Mouse (Mus musculus): Measurements from ENCODE around the gene Mgll. TPM values are rescaled to one million over a fixed set of nuclear protein-coding genes. Genes with fewer than 3 reads are reported as not detected.
A peak's percentile ranks its signal among the peaks of the same experiment; 100 is the strongest.

Mgll gene
- polyA plus RNA-seq, 1 experiment from 2014 or later, result 29.9 TPM

- Histone ChIP-seq H3K4me3 (ENCODE audit: low read length) (no peak overlapping the region), H3K4me2 (replicated peaks; ENCODE audit: low read depth, low read length) (no peak overlapping the region), H3K4me1 (ENCODE audit: control insufficient read depth, insufficient read depth, low read length) (no peaks in the 10 kb centered on the region), H3K9me3 (ENCODE audit: control insufficient read depth, low read length) (no peaks in the 10 kb centered on the region), H3K36me3 (ENCODE audit: control insufficient read depth, insufficient read depth, low read length) (no peaks in the 10 kb centered on the region), H3K27ac (ENCODE audit: low read depth, low read length) (no peak overlapping the region), H3K9ac (ENCODE audit: low read depth, low read length) (no peak overlapping the region), H3K27me3 (ENCODE audit: control insufficient read depth, insufficient read depth, low read length) (no peaks in the 10 kb centered on the region)
- no peak for ATAC-seq (ENCODE audit: low FRiP score, low TSS enrichment)
- 53% methylated on average over 3 of the region's 3 CpGs for WGBS
Observed at GRCm38 (mm10) chr6:88690211-88690610, 34.0 kb upstream of the Mgll start.

DNA sequence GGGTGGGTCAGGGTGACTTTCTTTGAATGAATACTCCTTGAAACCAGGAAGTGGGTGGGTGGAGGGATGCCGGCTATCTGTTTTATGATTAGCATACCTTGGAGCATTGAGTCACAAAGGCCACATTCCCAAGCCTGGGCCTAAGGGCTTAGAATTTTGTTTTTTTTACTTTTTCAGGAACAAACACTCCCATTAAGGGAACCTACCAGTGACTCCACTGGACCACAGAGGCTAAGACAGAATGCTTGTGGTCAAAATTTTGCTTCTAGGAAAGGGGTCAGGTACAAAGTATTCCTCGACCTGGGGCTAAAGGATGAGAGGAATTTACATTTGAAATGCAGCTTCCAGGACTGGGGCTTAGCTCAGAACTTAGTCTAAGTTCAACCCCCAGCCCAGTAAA, 32.9 kb upstream of the Mgll start:
- no peak overlapping the region for H3K4me2 ChIP-seq (replicated peaks; ENCODE audit: low read depth, low read length)
- 86% methylated on average over 2 of the region's 2 CpGs for WGBS
- no peaks in the 10 kb centered on the region for H3K27me3 ChIP-seq (ENCODE audit: control insufficient read depth, insufficient read depth, low read length)
- H3K9ac ChIP-seq (ENCODE audit: low read depth, low read length), result no peak overlapping the region
- H3K4me1 ChIP-seq (ENCODE audit: control insufficient read depth, insufficient read depth, low read length), result no peaks in the 10 kb centered on the region
- H3K4me3 ChIP-seq (ENCODE audit: low read length), result no peak overlapping the region
- H3K36me3 ChIP-seq (ENCODE audit: control insufficient read depth, insufficient read depth, low read length), result no peaks in the 10 kb centered on the region
- H3K9me3 ChIP-seq (ENCODE audit: control insufficient read depth, low read length), result no peaks in the 10 kb centered on the region
- no peak overlapping the region for H3K27ac ChIP-seq (ENCODE audit: low read depth, low read length)
- ATAC-seq (ENCODE audit: low FRiP score, low TSS enrichment), result no peak

GRCm38 (mm10) chr6:88702887-88703286, 21.3 kb upstream of the Mgll start:
- H3K27ac ChIP-seq (ENCODE audit: low read depth, low read length), result no peak overlapping the region
- no peaks in the 10 kb centered on the region for H3K36me3 ChIP-seq (ENCODE audit: control insufficient read depth, insufficient read depth, low read length)
- no peaks in the 10 kb centered on the region for H3K4me1 ChIP-seq (ENCODE audit: control insufficient read depth, insufficient read depth, low read length)
- H3K4me2 ChIP-seq (replicated peaks; ENCODE audit: low read depth, low read length), result no peak overlapping the region
- no peaks in the 10 kb centered on the region for H3K27me3 ChIP-seq (ENCODE audit: control insufficient read depth, insufficient read depth, low read length)
- no peak overlapping the region for H3K4me3 ChIP-seq (ENCODE audit: low read length)
- peak; percentile 39; the same call in 1 of the 2 replicates for ATAC-seq (ENCODE audit: low FRiP score, low TSS enrichment)
- WGBS, result 87% methylated on average over 1 of the region's 1 CpGs
- H3K9ac ChIP-seq (ENCODE audit: low read depth, low read length), result no peak overlapping the region
- no peaks in the 10 kb centered on the region for H3K9me3 ChIP-seq (ENCODE audit: control insufficient read depth, low read length)

DNA sequence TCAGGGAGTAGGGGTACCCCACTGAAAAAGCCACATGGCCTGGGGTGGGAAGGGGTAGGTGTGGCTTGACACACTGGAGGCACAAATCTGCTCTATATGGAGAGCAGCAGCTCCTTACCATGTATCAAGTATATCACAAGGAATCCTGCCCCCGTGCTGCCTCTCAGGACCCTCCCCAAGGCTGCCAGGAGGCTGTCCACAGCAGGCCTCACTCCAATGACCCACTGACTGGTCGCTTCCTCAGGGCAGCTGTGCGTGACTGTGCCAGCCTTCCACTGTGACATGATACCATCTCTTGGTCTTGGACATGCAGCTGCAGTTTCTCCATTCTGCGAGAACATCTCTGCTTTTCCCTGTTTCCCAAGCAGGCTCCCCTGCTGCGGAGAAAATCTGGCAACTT, 20.5 kb upstream of the Mgll start:
- Histone ChIP-seq H3K4me2 (replicated peaks; ENCODE audit: low read depth, low read length) (no peak overlapping the region), H3K4me1 (ENCODE audit: control insufficient read depth, insufficient read depth, low read length) (no peaks in the 10 kb centered on the region), H3K27ac (ENCODE audit: low read depth, low read length) (no peak overlapping the region), H3K4me3 (ENCODE audit: low read length) (no peak overlapping the region), H3K9me3 (ENCODE audit: control insufficient read depth, low read length) (no peaks in the 10 kb centered on the region), H3K36me3 (ENCODE audit: control insufficient read depth, insufficient read depth, low read length) (no peaks in the 10 kb centered on the region), H3K9ac (ENCODE audit: low read depth, low read length) (no peak overlapping the region), H3K27me3 (ENCODE audit: control insufficient read depth, insufficient read depth, low read length) (no peaks in the 10 kb centered on the region)
- ATAC-seq (ENCODE audit: low FRiP score, low TSS enrichment), result peak; percentile 73
- WGBS, result 56% methylated on average over 5 of the region's 5 CpGs

DNA sequence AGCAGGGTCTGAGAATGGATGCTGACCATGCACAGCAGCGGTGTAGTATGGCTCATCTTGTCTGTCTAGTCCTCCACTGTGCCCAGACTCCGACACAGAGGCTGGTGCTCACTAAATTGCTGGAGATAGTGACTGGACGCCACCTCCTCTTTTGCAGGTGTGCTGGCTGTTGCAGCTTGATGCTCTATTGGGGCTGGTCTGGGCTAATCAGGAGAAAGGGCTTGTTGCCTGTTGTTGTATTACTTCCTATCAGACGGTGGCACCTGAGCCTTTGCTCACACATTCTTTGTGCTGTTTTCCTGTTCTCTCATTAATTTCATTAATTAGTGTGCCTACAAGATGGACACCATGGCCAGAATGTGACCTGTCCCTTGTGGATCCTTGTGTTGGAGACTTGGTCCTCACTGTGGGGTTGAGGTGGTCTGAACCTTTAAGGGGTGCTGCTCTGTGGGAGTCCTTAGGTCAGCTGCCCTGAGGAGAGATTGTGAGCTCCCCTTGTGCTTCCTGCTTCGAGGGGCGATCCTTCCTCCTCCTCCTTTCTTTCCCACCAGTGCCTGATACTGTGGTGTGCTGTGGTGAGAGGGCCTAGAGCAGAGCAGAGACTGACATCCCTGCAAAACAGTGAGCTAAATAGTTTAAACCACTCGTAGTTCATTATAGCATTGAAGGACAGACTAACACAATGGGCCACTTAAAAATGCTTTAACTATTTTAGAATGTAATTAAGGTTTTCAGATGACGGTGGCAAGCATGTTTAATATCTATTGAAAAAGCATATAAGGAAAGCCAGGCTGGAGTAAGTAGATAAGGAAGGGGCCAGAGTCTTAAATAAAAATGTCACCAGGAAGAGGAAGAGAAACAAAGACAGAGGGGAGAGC, 15.6 kb upstream of the Mgll start:
- no peak overlapping the region for H3K4me3 ChIP-seq (ENCODE audit: low read length)
- no peaks in the 10 kb centered on the region for H3K36me3 ChIP-seq (ENCODE audit: control insufficient read depth, insufficient read depth, low read length)
- H3K27ac ChIP-seq (ENCODE audit: low read depth, low read length), result no peak overlapping the region
- 67% methylated on average over 8 of the region's 8 CpGs for WGBS
- no peaks in the 10 kb centered on the region for H3K27me3 ChIP-seq (ENCODE audit: control insufficient read depth, insufficient read depth, low read length)
- ATAC-seq (ENCODE audit: low FRiP score, low TSS enrichment), result no peak
- no peak overlapping the region for H3K4me2 ChIP-seq (replicated peaks; ENCODE audit: low read depth, low read length)
- no peaks in the 10 kb centered on the region for H3K9me3 ChIP-seq (ENCODE audit: control insufficient read depth, low read length)
- no peaks in the 10 kb centered on the region for H3K4me1 ChIP-seq (ENCODE audit: control insufficient read depth, insufficient read depth, low read length)
- H3K9ac ChIP-seq (ENCODE audit: low read depth, low read length), result no peak overlapping the region

DNA sequence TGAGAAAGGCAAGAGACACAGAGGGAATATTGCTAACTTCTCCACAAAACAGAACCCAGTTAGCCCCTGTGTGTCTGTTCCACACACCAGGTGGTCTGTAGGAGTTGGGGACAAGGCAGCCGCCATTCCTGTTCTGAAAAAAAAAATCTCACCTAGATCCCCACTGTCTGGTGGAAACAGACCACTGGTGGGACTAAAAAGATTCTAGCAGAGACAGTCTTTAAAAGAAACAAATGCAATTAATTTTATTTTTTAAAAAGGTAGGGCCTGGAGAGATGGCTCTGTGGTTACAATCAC, 15.0 kb upstream of the Mgll start:
- ATAC-seq (ENCODE audit: low FRiP score, low TSS enrichment), result no peak

DNA sequence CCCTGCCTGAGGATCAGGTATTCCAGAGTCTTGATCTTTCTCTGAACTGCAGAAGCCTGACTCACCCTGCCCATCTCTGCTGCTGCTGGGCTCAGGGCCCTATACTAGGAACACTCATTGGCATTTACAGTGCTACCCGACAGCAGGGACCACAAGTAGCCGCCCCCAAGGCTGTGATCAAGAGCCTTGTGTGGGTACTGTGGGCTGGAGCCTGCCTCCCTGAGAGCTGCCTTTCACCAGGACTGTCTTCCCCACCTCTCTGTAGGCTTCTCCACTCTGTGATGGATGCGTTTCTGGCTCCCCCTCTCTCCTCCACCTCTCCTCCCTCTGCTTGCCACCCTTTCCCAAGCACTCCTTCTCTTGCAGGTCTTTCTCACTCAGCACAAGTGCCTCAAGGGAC, 12.9 kb upstream of the Mgll start:
- Histone ChIP-seq H3K4me3 (ENCODE audit: low read length) (no peak overlapping the region), H3K27me3 (ENCODE audit: control insufficient read depth, insufficient read depth, low read length) (no peaks in the 10 kb centered on the region), H3K4me1 (ENCODE audit: control insufficient read depth, insufficient read depth, low read length) (no peaks in the 10 kb centered on the region), H3K9me3 (ENCODE audit: control insufficient read depth, low read length) (no peaks in the 10 kb centered on the region), H3K9ac (ENCODE audit: low read depth, low read length) (no peak overlapping the region), H3K27ac (ENCODE audit: low read depth, low read length) (no peak overlapping the region), H3K4me2 (replicated peaks; ENCODE audit: low read depth, low read length) (no peak overlapping the region), H3K36me3 (ENCODE audit: control insufficient read depth, insufficient read depth, low read length) (no peaks in the 10 kb centered on the region)
- WGBS, result 65% methylated on average over 3 of the region's 3 CpGs
- no peak for ATAC-seq (ENCODE audit: low FRiP score, low TSS enrichment)

More for the DNA sequence above, 15.0 kb upstream of the Mgll start:
- no peak overlapping the region for H3K4me2 ChIP-seq (replicated peaks; ENCODE audit: low read depth, low read length)
- no peaks in the 10 kb centered on the region for H3K4me1 ChIP-seq (ENCODE audit: control insufficient read depth, insufficient read depth, low read length)
- H3K27me3 ChIP-seq (ENCODE audit: control insufficient read depth, insufficient read depth, low read length), result no peaks in the 10 kb centered on the region
- no peaks in the 10 kb centered on the region for H3K9me3 ChIP-seq (ENCODE audit: control insufficient read depth, low read length)
- no peak overlapping the region for H3K9ac ChIP-seq (ENCODE audit: low read depth, low read length)
- no peaks in the 10 kb centered on the region for H3K36me3 ChIP-seq (ENCODE audit: control insufficient read depth, insufficient read depth, low read length)
- H3K27ac ChIP-seq (ENCODE audit: low read depth, low read length), result no peak overlapping the region
- H3K4me3 ChIP-seq (ENCODE audit: low read length), result no peak overlapping the region
- 79% methylated on average over 1 of the region's 1 CpGs for WGBS

DNA sequence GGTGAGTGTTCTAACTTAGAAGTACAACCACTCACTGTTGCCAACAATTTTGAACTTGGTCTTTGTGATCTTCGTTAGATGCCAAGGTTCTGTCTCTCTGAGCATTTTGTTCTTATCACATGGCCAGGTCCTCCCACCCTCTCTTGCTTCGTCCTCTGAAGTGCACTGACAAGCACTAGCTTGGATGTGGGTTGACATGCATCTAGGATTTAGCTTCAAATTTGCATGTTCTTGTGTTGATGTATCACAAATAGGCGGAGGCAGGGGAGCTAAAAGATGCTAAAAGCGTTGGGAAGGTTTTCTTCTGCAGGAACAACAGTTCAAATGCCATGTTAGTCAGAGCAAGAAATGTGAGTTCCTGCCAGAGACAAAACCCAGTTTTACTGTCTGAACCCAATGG, 12.1 kb upstream of the Mgll start:
- H3K4me2 ChIP-seq (replicated peaks; ENCODE audit: low read depth, low read length), result no peak overlapping the region
- no peaks in the 10 kb centered on the region for H3K36me3 ChIP-seq (ENCODE audit: control insufficient read depth, insufficient read depth, low read length)
- H3K27ac ChIP-seq (ENCODE audit: low read depth, low read length), result no peak overlapping the region
- H3K4me1 ChIP-seq (ENCODE audit: control insufficient read depth, insufficient read depth, low read length), result no peaks in the 10 kb centered on the region
- H3K9ac ChIP-seq (ENCODE audit: low read depth, low read length), result no peak overlapping the region
- ATAC-seq (ENCODE audit: low FRiP score, low TSS enrichment), result no peak
- 90% methylated on average over 4 of the region's 4 CpGs for WGBS
- no peak overlapping the region for H3K4me3 ChIP-seq (ENCODE audit: low read length)
- H3K27me3 ChIP-seq (ENCODE audit: control insufficient read depth, insufficient read depth, low read length), result no peaks in the 10 kb centered on the region
- H3K9me3 ChIP-seq (ENCODE audit: control insufficient read depth, low read length), result no peaks in the 10 kb centered on the region

- H3K4me2 ChIP-seq (replicated peaks; ENCODE audit: low read depth, low read length), result no peak overlapping the region
Observed at GRCm38 (mm10) chr6:88713320-88713719, 10.9 kb upstream of the Mgll start.

More at GRCm38 (mm10) chr6:88713320-88713719, 10.9 kb upstream of the Mgll start:
- H3K36me3 ChIP-seq (ENCODE audit: control insufficient read depth, insufficient read depth, low read length), result no peaks in the 10 kb centered on the region
- H3K27ac ChIP-seq (ENCODE audit: low read depth, low read length), result no peak overlapping the region
- no peaks in the 10 kb centered on the region for H3K27me3 ChIP-seq (ENCODE audit: control insufficient read depth, insufficient read depth, low read length)
- no peaks in the 10 kb centered on the region for H3K9me3 ChIP-seq (ENCODE audit: control insufficient read depth, low read length)
- H3K4me3 ChIP-seq (ENCODE audit: low read length), result no peak overlapping the region
- ATAC-seq (ENCODE audit: low FRiP score, low TSS enrichment), result no peak
- no peaks in the 10 kb centered on the region for H3K4me1 ChIP-seq (ENCODE audit: control insufficient read depth, insufficient read depth, low read length)
- no peak overlapping the region for H3K9ac ChIP-seq (ENCODE audit: low read depth, low read length)
